Mouse (Mus musculus): ENCODE results near the gene Taok3. TPM values are rescaled to one million over a fixed set of nuclear protein-coding genes. Genes with fewer than 3 reads are reported as not detected.

The Taok3 gene
- polyA plus RNA-seq, 1 experiment from 2014 or later = 67.1 TPM

GRCm38 (mm10) chr5:117194672-117195071 is 74.7 kb downstream of the Taok3 start:
- H3K4me1 ChIP-seq (ENCODE audit: control insufficient read depth, insufficient read depth, low read length) = no peaks in the 10 kb centered on the region
- no peaks in the 10 kb centered on the region for H3K27me3 ChIP-seq (ENCODE audit: control insufficient read depth, insufficient read depth, low read depth, low read length)
- peaks cover 8% of the 10 kb centered on the region; the same call in 1 of the 2 replicates for H3K36me3 ChIP-seq (ENCODE audit: control insufficient read depth, insufficient read depth, low read length)
- no peaks in the 10 kb centered on the region for H3K9me3 ChIP-seq (replicated peaks; ENCODE audit: control insufficient read depth, low read length, poor library complexity, severe bottlenecking)
- no peak overlapping the region for H3K4me2 ChIP-seq (ENCODE audit: low read length)
- no peak overlapping the region for H3K4me3 ChIP-seq (ENCODE audit: low read depth, low read length)
- 95% methylated on average over 5 of the region's 5 CpGs for WGBS
- no peak overlapping the region for H3K27ac ChIP-seq (ENCODE audit: low read length)
- H3K9ac ChIP-seq (ENCODE audit: low read depth, low read length) = no peak overlapping the region
- ATAC-seq = no peak

- Histone ChIP-seq H3K27ac (ENCODE audit: low read length) (no peak overlapping the region), H3K36me3 (ENCODE audit: control insufficient read depth, insufficient read depth, low read length) (peaks cover 8% of the 10 kb centered on the region; the same call in 1 of the 2 replicates), H3K9me3 (replicated peaks; ENCODE audit: control insufficient read depth, low read length, poor library complexity, severe bottlenecking) (no peaks in the 10 kb centered on the region), H3K4me3 (ENCODE audit: low read depth, low read length) (no peak overlapping the region), H3K4me2 (ENCODE audit: low read length) (no peak overlapping the region), H3K27me3 (ENCODE audit: control insufficient read depth, insufficient read depth, low read depth, low read length) (no peaks in the 10 kb centered on the region), H3K9ac (ENCODE audit: low read depth, low read length) (no peak overlapping the region), H3K4me1 (ENCODE audit: control insufficient read depth, insufficient read depth, low read length) (no peaks in the 10 kb centered on the region)
- WGBS = 92% methylated on average over 7 of the region's 7 CpGs
- ATAC-seq = no peak
Measured at GRCm38 (mm10) chr5:117196551-117196950, 76.6 kb downstream of the Taok3 start.

DNA sequence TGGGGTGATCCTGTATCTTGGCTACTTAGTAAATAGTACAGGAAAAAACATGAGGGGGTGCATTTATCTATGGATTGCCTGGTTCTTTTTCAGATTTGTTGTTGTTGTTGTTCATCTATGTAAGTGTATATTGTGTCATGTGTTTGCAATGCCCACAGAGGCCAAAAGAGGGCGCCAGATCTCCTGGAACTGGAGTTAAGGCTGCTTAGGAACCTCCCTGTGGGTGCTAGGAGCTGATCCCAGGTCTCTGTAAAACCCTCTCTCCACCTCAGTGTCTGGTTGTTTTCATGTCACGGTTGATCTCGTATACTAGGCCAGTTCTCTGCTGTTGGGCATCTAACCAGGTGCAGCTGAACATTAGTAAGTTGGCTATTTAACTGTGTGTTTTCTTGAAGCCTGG is 78.5 kb downstream of the Taok3 start:
- H3K9ac ChIP-seq (ENCODE audit: low read depth, low read length) = no peak overlapping the region
- no peaks in the 10 kb centered on the region for H3K4me1 ChIP-seq (ENCODE audit: control insufficient read depth, insufficient read depth, low read length)
- 75% methylated on average over 3 of the region's 3 CpGs for WGBS
- ATAC-seq = no peak
- H3K36me3 ChIP-seq (ENCODE audit: control insufficient read depth, insufficient read depth, low read length) = peaks cover 11% of the 10 kb centered on the region
- no peaks in the 10 kb centered on the region for H3K9me3 ChIP-seq (replicated peaks; ENCODE audit: control insufficient read depth, low read length, poor library complexity, severe bottlenecking)
- H3K4me3 ChIP-seq (ENCODE audit: low read depth, low read length) = no peak overlapping the region
- H3K27me3 ChIP-seq (ENCODE audit: control insufficient read depth, insufficient read depth, low read depth, low read length) = no peaks in the 10 kb centered on the region
- no peak overlapping the region for H3K4me2 ChIP-seq (ENCODE audit: low read length)
- no peak overlapping the region for H3K27ac ChIP-seq (ENCODE audit: low read length)

DNA sequence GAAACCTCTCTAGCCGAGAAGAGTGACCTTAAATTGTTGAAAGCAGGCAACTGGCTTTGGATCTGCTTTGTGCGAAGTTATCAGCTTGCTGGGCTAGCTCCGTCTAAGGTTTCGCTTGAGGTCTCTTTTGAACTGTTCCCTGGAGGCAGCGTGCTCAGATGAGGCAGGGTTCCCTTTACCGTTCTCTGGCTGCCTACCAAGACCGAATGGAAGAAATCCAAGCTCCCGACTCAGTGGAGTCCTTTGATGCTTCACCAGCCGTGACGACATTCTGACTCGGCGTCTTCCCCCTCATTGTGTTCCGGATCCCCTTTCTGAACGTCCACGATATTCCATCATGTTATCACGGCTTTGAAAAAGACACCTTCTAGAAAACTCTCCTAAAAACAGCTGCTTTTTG is 87.4 kb downstream of the Taok3 start:
- H3K36me3 ChIP-seq (ENCODE audit: control insufficient read depth, insufficient read depth, low read length) = peaks cover 13% of the 10 kb centered on the region
- WGBS = 62% methylated on average over 16 of the region's 16 CpGs

GRCm38 (mm10) chr5:117214016-117214415 is 94.1 kb downstream of the Taok3 start:
- no peak for ATAC-seq
- no peak overlapping the region for H3K27ac ChIP-seq (ENCODE audit: low read length)
- WGBS = 78% methylated on average over 4 of the region's 4 CpGs
- H3K9ac ChIP-seq (ENCODE audit: low read depth, low read length) = no peak overlapping the region
- no peak overlapping the region for H3K4me2 ChIP-seq (ENCODE audit: low read length)
- no peak overlapping the region for H3K4me3 ChIP-seq (ENCODE audit: low read depth, low read length)
- peaks cover 15% of the 10 kb centered on the region; the same call in 1 of the 2 replicates for H3K36me3 ChIP-seq (ENCODE audit: control insufficient read depth, insufficient read depth, low read length)
- H3K9me3 ChIP-seq (replicated peaks; ENCODE audit: control insufficient read depth, low read length, poor library complexity, severe bottlenecking) = no peaks in the 10 kb centered on the region
- no peaks in the 10 kb centered on the region for H3K4me1 ChIP-seq (ENCODE audit: control insufficient read depth, insufficient read depth, low read length)
- no peaks in the 10 kb centered on the region for H3K27me3 ChIP-seq (ENCODE audit: control insufficient read depth, insufficient read depth, low read depth, low read length)

More for the DNA sequence above, 87.4 kb downstream of the Taok3 start:
- no peak overlapping the region for H3K27ac ChIP-seq (ENCODE audit: low read length)
- no peaks in the 10 kb centered on the region for H3K9me3 ChIP-seq (replicated peaks; ENCODE audit: control insufficient read depth, low read length, poor library complexity, severe bottlenecking)
- H3K4me2 ChIP-seq (ENCODE audit: low read length) = no peak overlapping the region
- H3K4me3 ChIP-seq (ENCODE audit: low read depth, low read length) = no peak overlapping the region
- no peak for ATAC-seq
- H3K27me3 ChIP-seq (ENCODE audit: control insufficient read depth, insufficient read depth, low read depth, low read length) = no peaks in the 10 kb centered on the region
- no peak overlapping the region for H3K9ac ChIP-seq (ENCODE audit: low read depth, low read length)
- no peaks in the 10 kb centered on the region for H3K4me1 ChIP-seq (ENCODE audit: control insufficient read depth, insufficient read depth, low read length)

GRCm38 (mm10) chr5:117231059-117231458 is 111.1 kb downstream of the Taok3 start:
- Histone ChIP-seq H3K9ac (ENCODE audit: low read depth, low read length) (no peak overlapping the region), H3K4me1 (ENCODE audit: control insufficient read depth, insufficient read depth, low read length) (no peaks in the 10 kb centered on the region), H3K4me3 (ENCODE audit: low read depth, low read length) (no peak overlapping the region), H3K36me3 (ENCODE audit: control insufficient read depth, insufficient read depth, low read length) (peaks cover 12% of the 10 kb centered on the region), H3K4me2 (ENCODE audit: low read length) (no peak overlapping the region), H3K27me3 (ENCODE audit: control insufficient read depth, insufficient read depth, low read depth, low read length) (no peaks in the 10 kb centered on the region), H3K9me3 (replicated peaks; ENCODE audit: control insufficient read depth, low read length, poor library complexity, severe bottlenecking) (no peaks in the 10 kb centered on the region), H3K27ac (ENCODE audit: low read length) (no peak overlapping the region)
- no peak for ATAC-seq
- WGBS = 66% methylated on average over 12 of the region's 12 CpGs

- H3K9ac ChIP-seq (ENCODE audit: low read depth, low read length) = no peak overlapping the region
- H3K4me2 ChIP-seq (ENCODE audit: low read length) = no peak overlapping the region
- peaks cover 3% of the 10 kb centered on the region; the same call in 1 of the 2 replicates for H3K4me1 ChIP-seq (ENCODE audit: control insufficient read depth, insufficient read depth, low read length)
- no peak overlapping the region for H3K4me3 ChIP-seq (ENCODE audit: low read depth, low read length)
- 86% methylated on average over 5 of the region's 5 CpGs for WGBS
- peaks cover 6% of the 10 kb centered on the region; the same call in 1 of the 2 replicates for H3K36me3 ChIP-seq (ENCODE audit: control insufficient read depth, insufficient read depth, low read length)
- H3K9me3 ChIP-seq (replicated peaks; ENCODE audit: control insufficient read depth, low read length, poor library complexity, severe bottlenecking) = no peaks in the 10 kb centered on the region
- no peak for ATAC-seq
- no peak overlapping the region for H3K27ac ChIP-seq (ENCODE audit: low read length)
- no peaks in the 10 kb centered on the region for H3K27me3 ChIP-seq (ENCODE audit: control insufficient read depth, insufficient read depth, low read depth, low read length)
Measured at GRCm38 (mm10) chr5:117236540-117236939, 116.6 kb downstream of the Taok3 start.

- peaks cover 13% of the 10 kb centered on the region for H3K4me1 ChIP-seq (ENCODE audit: control insufficient read depth, insufficient read depth, low read length)
- H3K9me3 ChIP-seq (replicated peaks; ENCODE audit: control insufficient read depth, low read length, poor library complexity, severe bottlenecking) = no peaks in the 10 kb centered on the region
- no peaks in the 10 kb centered on the region for H3K27me3 ChIP-seq (ENCODE audit: control insufficient read depth, insufficient read depth, low read depth, low read length)
- H3K4me2 ChIP-seq (ENCODE audit: low read length) = no peak overlapping the region
- no peak overlapping the region for H3K4me3 ChIP-seq (ENCODE audit: low read depth, low read length)
- H3K36me3 ChIP-seq (ENCODE audit: control insufficient read depth, insufficient read depth, low read length) = peaks cover 6% of the 10 kb centered on the region; the same call in 1 of the 2 replicates
- no peak overlapping the region for H3K9ac ChIP-seq (ENCODE audit: low read depth, low read length)
- H3K27ac ChIP-seq (ENCODE audit: low read length) = no peak overlapping the region; the same call in 1 of the 2 replicates
- ATAC-seq = no peak
- 77% methylated on average over 4 of the region's 4 CpGs for WGBS
Measured at GRCm38 (mm10) chr5:117239106-117239505, 119.2 kb downstream of the Taok3 start.

DNA sequence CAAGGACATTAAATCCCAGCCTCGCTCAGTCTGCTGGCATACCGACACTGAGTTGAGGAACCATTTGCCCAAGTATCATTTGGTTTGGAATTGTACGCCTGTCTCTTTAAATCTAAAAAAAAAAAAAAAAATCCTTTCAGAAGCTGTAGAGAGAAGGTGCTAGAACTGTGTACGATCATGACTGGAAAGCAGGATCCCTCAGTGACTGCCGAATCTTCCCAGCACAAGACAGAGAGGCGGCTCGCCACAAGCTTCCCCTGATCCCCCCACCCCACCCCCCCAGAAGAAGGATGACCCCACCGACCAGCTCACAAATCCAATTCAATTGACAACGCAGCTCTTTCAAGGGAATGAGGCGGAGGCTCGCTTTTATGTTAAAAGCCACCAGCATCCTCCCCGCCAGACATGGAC is 120.4 kb downstream of the Taok3 start:
- Histone ChIP-seq H3K36me3 (ENCODE audit: control insufficient read depth, insufficient read depth, low read length) (no peaks in the 10 kb centered on the region), H3K9me3 (replicated peaks; ENCODE audit: control insufficient read depth, low read length, poor library complexity, severe bottlenecking) (no peaks in the 10 kb centered on the region), H3K4me3 (ENCODE audit: low read depth, low read length) (peak overlapping the region; percentile 78), H3K27ac (ENCODE audit: low read length) (peak overlapping the region; percentile 96), H3K4me2 (ENCODE audit: low read length) (peak overlapping the region; percentile 81), H3K9ac (ENCODE audit: low read depth, low read length) (peak overlapping the region; percentile 97), H3K27me3 (ENCODE audit: control insufficient read depth, insufficient read depth, low read depth, low read length) (no peaks in the 10 kb centered on the region), H3K4me1 (ENCODE audit: control insufficient read depth, insufficient read depth, low read length) (peaks cover 18% of the 10 kb centered on the region)
- peak; percentile 78 for ATAC-seq
- 1% methylated on average over 12 of the region's 12 CpGs for WGBS
